Mouse (Mus musculus) midbrain, postnatal 0 days (tissue): ENCODE results near the gene St3gal5. TPM values are rescaled to one million over a fixed set of nuclear protein-coding genes. Genes with fewer than 3 reads are reported as not detected.
A peak's percentile ranks its signal among the peaks of the same experiment; 100 is the strongest.

Experiments used
- ATAC-seq: fragments of 200-750 bp; cut with Nextera tagmentation; 2 replicates; pipeline ENCODE4 v1.8.0; 2017; ENCODE audit warnings: moderate number of reproducible peaks, mild to moderate bottlenecking, moderate TSS enrichment, moderate library complexity; ENCODE audit not compliant: low FRiP score
- DNase-seq: peaks from one replicate; pipeline ENCODE4 v3.0.0-alpha.2; 2015; ENCODE audit warnings: low spot score
- H3K27ac ChIP-seq: fragments of 300-500 bp; sonication (generic); 2 replicates; pipeline ENCODE4 v1.5.1; 2014; ENCODE audit warnings: low read depth, mild to moderate bottlenecking, low read length, mixed read lengths
- H3K27me3 ChIP-seq: fragments of 300-500 bp; sonication (generic); 2 replicates; pipeline ENCODE4 v1.6.1; 2014; ENCODE audit warnings: low read length, control low read depth, mixed read lengths; ENCODE audit not compliant: insufficient read depth
- H3K36me3 ChIP-seq: fragments of 300-500 bp; sonication (generic); 2 replicates; pipeline ENCODE4 v1.6.1; 2014; ENCODE audit warnings: low read length, control low read depth, mixed read lengths; ENCODE audit not compliant: insufficient read depth
- H3K4me1 ChIP-seq: fragments of 300-500 bp; sonication (generic); 2 replicates; pipeline ENCODE4 v1.6.1; 2014; ENCODE audit warnings: mild to moderate bottlenecking, control low read depth, antibody characterized with exemption, low read length, mixed read lengths; ENCODE audit not compliant: insufficient read depth
- H3K4me2 ChIP-seq: fragments of 300-500 bp; sonication (generic); 2 replicates; pipeline ENCODE4 v1.6.1; 2014; ENCODE audit warnings: low read depth, mild to moderate bottlenecking, low read length, mixed read lengths; ENCODE audit not compliant: poor library complexity, severe bottlenecking
- H3K4me3 ChIP-seq: fragments of 300-500 bp; sonication (generic); 2 replicates; pipeline ENCODE4 v1.5.1; 2014; ENCODE audit warnings: low read depth, mild to moderate bottlenecking, low read length, moderate library complexity
- H3K9ac ChIP-seq: fragments of 300-500 bp; sonication (generic); replicated peaks from 2 replicates; pipeline ENCODE4 v1.6.1; 2014; ENCODE audit warnings: mild to moderate bottlenecking, low read length, moderate library complexity, mixed read lengths; ENCODE audit not compliant: poor library complexity, severe bottlenecking
- H3K9me3 ChIP-seq: fragments of 300-500 bp; sonication (generic); 2 replicates; pipeline ENCODE4 v1.6.1; 2016; ENCODE audit warnings: low read length, control low read depth
- CTCF ChIP-seq: IDR thresholded peaks from 2 replicates; pipeline ENCODE4 v1.5.1; 2016; ENCODE audit warnings: antibody characterized with exemption, mild to moderate bottlenecking
- WGBS: fragments of 180-500 bp; shearing (Covaris S2); extraction: QIAGEN DNeasy Blood & Tissue Kit; methylation state at CpG from one replicate; pipeline ENCODE4 v1.1.7; 2014; 5-methylcytosine and 5-hydroxymethylcytosine counted together
- polyA plus RNA-seq: library from polyadenylated mRNA; unstranded; fragments of >200 nt; fragmentation: Nextera tagmentation; extraction: Ambion mirVana; gene quantifications from 2 replicates; pipeline ENCODE4 v1.2.1, GENCODE M21; 2015
- total RNA-seq: library from RNA; depleted of rRNA; stranded (reverse); fragments of >200 nt; gene quantifications from 2 replicates; pipeline ENCODE4 v1.2.3, GENCODE M21; 2014

St3gal5 gene
- total and polyA plus RNA-seq, 2 experiments from 2014 or later: 24.0 to 51.9 TPM

DNA sequence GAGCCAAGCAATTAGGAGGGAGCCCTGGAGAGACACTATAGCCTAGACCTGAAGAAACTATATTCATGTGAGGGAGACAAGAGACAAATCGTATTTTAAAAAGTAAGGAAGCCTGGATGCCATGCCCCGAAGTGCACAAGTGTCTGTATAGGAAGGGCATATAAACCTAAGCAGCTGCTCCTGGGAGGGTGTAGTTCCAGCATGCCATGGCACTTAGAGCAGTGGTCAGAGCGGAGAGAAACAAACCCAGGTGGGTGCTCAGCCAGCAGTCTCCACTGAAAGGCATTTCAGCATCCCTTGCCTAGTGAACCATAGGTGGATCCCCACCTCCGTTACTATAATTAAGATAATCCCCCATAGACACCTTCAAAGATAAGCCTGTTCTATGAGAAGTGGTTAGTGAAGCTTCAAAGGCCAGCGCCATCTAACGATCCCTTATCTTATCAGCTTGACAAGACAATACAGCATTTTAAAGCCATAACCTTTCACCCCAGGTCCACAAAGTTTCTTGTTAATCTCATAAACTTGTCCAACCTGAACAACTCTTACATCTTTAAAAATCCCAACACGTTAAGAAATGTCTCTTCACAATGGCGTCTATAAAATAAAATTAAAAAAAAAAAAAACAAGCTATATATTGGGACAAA lies 20.1 kb downstream of the St3gal5 start:
- no peak overlapping the region for H3K4me3 ChIP-seq
- H3K36me3 ChIP-seq: no peaks in the 10 kb centered on the region
- no peak for TF ChIP-seq CTCF
- DNase-seq (no peak), ATAC-seq (no peak)
- H3K9ac ChIP-seq: no peak overlapping the region
- H3K27me3 ChIP-seq: no peaks in the 10 kb centered on the region
- no peaks in the 10 kb centered on the region for H3K4me1 ChIP-seq
- H3K27ac ChIP-seq: no peak overlapping the region
- no peak overlapping the region for H3K4me2 ChIP-seq
- WGBS: 66% methylated on average over 8 of the region's 8 CpGs
- no peaks in the 10 kb centered on the region for H3K9me3 ChIP-seq

DNA sequence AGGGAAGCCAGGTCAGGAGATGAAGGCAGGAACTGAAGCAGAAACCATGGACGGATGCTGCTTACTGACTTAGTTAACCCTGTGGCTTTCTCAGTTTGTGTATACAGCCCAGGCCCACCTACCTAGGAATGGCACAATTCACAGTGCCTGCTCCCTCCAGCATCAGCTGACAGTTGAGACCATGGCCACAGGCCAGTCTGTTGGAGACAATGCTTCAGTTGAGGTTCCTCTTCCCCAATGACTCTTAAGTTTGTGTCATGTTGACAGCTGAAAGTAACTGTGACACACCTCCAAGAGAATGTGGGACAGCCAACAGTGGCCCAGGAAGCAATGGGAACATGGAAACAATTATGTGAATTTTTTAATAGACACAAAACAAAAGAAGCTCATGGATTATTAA lies 22.5 kb downstream of the St3gal5 start:
- H3K27ac ChIP-seq: no peak overlapping the region
- 82% methylated on average over 1 of the region's 1 CpGs for WGBS
- DNase-seq (no peak), ATAC-seq (no peak)
- no peaks in the 10 kb centered on the region for H3K36me3 ChIP-seq
- no peak for TF ChIP-seq CTCF
- no peaks in the 10 kb centered on the region for H3K4me1 ChIP-seq
- no peak overlapping the region for H3K4me3 ChIP-seq
- H3K27me3 ChIP-seq: no peaks in the 10 kb centered on the region
- no peak overlapping the region for H3K9ac ChIP-seq
- no peak overlapping the region for H3K4me2 ChIP-seq
- no peaks in the 10 kb centered on the region for H3K9me3 ChIP-seq

DNA sequence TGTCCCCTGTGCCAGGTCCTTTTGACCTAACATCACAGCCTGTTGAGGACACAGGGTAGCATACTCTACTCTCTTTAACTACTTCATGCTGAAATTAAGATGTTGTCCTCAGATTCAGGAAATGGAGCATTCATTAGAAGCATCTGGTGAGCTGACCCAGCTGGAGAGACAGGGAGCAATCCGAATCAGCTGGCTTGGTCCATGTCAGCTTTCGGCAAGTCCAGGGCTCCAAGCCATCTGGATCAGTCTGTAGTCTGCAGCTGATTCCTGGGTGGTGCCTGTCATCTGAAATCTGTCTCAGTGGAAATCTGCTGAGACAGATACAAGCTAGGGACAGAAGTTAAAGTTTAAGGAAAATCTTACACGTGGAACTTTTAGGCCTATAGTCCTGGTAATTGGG lies 23.9 kb downstream of the St3gal5 start:
- Histone ChIP-seq H3K4me3 (no peak overlapping the region), H3K27me3 (no peaks in the 10 kb centered on the region), H3K9me3 (no peaks in the 10 kb centered on the region), H3K36me3 (no peaks in the 10 kb centered on the region), H3K4me1 (no peaks in the 10 kb centered on the region), H3K27ac (no peak overlapping the region), H3K9ac (no peak overlapping the region), H3K4me2 (no peak overlapping the region)
- ATAC-seq (no peak; the same call in 1 of the 2 replicates), DNase-seq (peak; percentile 58)
- no peak for TF ChIP-seq CTCF
- 63% methylated on average over 3 of the region's 3 CpGs for WGBS

DNA sequence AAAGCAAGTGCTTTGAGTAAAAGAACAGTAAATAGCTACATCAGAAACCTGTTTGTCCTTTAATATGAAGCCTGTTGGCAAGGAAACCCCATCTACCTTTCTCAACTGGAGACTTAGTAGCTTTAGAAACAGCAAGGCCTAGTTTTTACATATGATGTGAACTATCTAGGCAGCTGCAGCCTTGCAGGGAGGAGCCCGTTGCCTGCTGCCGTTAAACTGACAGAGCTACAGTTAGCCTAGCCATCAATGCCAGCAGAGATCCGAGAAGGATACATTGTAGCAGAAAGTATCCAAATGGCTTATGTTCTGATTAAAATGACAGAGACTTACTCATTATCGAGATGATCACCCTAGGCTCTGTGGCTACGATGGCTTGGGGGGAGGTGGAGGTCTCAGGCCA lies 25.1 kb downstream of the St3gal5 start:
- Histone ChIP-seq H3K9ac (no peak overlapping the region), H3K27ac (no peak overlapping the region), H3K4me3 (no peak overlapping the region), H3K36me3 (no peaks in the 10 kb centered on the region), H3K27me3 (no peaks in the 10 kb centered on the region), H3K4me2 (no peak overlapping the region), H3K9me3 (no peaks in the 10 kb centered on the region), H3K4me1 (no peaks in the 10 kb centered on the region)
- 86% methylated on average over 5 of the region's 5 CpGs for WGBS
- no peak for ATAC-seq
- no peak for TF ChIP-seq CTCF
- no peak for DNase-seq

- Histone ChIP-seq H3K4me1 (no peaks in the 10 kb centered on the region), H3K27me3 (no peaks in the 10 kb centered on the region), H3K4me3 (no peak overlapping the region), H3K9me3 (no peaks in the 10 kb centered on the region), H3K27ac (no peak overlapping the region), H3K4me2 (no peak overlapping the region), H3K36me3 (peaks cover 6% of the 10 kb centered on the region), H3K9ac (no peak overlapping the region)
- TF ChIP-seq CTCF: no peak
- WGBS: 95% methylated on average over 13 of the region's 13 CpGs
- DNase-seq: peak; percentile 74
- ATAC-seq: no peak
Measured at GRCm38 (mm10) chr6:72124315-72125103, 27.1 kb downstream of the St3gal5 start.
